Mouse (Mus musculus): ENCODE data around the gene Plcb1.

Plcb1 gene

DNA sequence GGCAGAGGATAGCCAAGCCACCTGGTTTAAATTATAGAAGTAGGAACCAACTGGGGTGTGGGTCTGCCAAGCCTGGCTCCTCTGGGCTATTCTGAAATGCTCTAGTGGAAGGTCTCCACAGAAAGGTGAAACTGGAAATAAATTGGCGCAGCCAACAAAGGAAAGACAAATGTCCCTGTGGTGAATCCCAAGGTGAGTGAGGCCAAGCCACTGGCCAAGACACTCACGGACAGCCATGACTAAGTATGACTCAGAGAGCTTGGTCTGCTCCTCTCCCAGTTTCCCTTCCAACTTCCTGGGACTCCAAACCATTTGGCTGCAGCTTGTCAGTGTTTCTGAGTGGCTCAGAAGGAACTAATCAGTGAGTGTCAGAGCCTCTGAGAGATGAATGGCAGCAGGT, 126.7 kb downstream of the Plcb1 start:
- DNase-seq (ENCODE audit: low read depth, low spot score): no peak

DNA sequence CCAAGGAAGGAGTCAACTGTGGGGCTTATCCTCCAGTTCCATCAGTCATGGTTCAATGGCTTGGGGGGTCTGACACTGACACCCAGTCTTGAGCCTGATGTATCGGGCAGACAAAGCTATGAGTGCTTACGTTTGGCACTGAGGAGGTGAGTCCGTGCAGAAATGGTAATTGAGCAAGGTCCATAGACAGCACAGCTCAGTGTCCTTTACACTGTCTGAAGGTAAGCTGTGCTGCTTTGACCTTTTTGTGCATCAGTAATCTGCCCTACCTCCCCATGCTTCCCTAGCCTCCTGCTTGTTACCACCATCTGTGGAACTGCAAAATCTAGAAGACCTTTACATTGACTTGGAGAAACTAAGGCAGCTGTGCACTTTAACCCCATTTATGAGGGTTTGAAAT, 127.7 kb downstream of the Plcb1 start:
- DNase-seq (ENCODE audit: low read depth, low spot score): no peak

DNA sequence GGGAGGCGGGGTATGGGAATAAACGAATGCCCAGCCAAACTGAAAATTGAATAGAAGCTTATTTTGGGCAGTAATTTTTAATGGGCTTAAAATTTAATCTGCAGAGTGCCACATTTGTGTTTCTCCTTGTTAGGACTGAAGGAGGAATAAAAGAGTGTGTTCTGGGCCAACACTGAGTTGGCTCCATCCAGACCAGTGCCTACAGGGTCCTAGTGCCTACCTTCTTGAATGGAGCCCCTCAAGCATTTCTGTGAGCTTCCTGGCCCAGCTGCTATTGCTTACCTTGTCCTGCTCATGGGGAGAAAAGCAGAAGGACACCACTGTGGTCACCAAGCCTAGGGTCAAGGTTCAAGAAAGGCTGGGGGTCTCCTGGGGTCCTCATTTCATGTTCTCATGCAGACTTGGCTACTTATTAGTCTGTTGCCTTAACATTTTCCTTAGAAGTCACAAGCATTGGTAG, 128.3 kb downstream of the Plcb1 start:
- DNase-seq (ENCODE audit: low read depth, low spot score): no peak

DNA sequence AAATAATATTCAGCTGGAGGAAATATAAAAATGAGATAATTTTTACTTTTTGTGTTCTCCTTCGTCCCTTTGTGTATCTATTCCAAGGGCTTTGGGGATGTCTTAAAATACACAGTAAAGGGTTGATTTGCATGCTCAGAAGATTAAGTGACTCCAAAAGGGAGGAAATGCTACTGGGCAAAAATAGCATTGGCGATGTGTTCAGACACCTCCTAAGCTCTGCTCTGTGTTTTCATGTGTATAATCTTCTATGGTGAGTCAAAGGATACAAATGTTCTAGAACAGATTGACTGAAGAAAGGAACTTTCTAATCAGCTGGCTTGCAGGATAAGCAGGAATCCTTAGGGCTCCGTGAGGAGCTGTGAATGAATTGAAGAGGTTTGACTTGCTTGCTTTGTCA, 129.2 kb downstream of the Plcb1 start:
- peak; percentile 84 for DNase-seq (ENCODE audit: low read depth, low spot score)

DNA sequence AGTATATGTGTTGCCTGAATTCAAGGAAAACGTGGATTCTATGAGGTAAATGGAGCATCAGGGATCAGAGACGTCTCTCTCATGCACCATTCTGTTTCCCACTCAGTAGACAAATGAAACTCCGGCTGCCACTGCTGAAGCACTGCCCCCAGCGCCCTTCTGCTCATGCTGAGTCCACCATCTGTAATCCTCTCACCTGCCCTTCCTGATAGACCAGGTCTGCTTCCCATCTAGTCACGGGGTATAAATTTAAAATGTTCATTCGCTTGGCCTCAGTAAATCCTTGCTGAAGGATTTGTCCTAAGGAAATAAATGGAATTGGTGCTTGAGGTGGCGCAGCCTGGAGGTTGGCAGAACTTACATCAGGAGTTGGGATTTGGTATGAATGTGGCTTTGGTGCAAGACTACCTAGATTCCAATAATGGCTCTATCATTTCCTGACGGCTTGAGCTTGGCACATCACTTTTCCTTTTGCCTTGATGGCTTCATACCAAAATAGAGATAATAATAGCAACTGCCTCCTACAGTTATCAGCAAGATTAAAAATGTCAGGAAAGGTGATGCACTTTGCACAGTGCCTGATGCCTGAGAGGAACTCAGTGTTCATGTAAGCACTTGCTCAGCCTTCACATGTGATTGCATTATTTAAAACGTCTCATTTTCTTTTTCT, 134.9 kb downstream of the Plcb1 start:
- DNase-seq (ENCODE audit: low read depth, low spot score): no peak

DNA sequence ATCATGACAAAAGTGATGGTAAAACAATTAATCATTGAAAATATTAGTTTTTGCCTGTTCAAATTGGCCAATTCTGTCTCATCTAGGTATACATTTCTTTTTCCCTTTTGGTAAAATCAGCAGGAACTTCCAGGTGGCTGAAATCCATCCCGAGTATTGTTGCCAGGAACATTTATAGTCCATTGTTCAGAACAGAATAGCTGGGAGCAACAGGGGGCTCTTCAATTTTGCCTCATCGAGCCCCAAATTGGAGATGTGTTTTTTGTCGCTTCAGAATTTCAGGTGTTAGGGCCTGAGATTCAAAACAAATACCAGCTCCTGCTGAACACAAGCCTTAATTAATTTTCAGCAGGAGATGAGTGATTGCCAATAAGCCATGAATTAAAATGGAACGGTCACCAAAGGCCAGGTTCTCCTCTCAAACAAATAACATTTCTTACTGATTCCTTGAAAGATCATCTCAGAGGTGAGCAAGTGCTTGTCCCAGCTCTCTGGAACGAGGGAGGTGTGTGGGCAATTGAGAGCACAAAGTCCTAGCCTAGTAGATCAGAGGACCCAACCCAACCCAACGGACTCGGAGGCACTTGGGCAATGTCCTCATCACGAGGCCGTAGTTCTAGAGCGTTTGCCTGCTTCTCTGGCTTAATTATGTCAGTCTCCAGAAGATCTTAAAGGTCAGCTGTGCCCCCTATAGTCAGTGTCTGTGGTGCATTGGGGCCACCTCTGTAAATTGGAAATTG, 136.9 kb downstream of the Plcb1 start:
- no peak for DNase-seq (ENCODE audit: low read depth, low spot score)

DNA sequence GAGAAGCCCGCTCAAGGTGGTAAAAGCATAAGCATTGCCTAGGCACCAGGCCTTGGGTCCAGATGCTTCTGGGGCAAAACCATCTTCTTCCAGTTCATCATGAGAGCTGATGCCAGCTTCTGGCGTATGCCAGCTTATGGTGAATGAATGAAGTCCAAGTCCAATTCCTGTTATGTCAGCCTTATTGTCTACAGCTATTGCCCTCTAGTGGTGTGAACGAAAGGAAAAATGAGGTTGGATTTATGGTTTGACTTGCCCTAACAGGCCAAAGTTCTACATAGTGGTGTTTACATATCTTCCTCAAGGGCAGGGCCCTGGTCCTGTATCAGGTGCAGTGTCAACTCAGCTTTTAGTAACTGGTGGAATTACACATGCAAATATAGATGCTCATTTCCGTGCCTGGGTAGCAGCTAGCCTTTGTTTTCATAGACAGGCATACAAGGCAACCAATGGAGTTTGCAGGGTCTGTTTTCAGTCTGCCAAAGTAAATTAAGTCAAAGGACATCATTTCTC, 138.3 kb downstream of the Plcb1 start:
- no peak for DNase-seq (ENCODE audit: low read depth, low spot score)

DNA sequence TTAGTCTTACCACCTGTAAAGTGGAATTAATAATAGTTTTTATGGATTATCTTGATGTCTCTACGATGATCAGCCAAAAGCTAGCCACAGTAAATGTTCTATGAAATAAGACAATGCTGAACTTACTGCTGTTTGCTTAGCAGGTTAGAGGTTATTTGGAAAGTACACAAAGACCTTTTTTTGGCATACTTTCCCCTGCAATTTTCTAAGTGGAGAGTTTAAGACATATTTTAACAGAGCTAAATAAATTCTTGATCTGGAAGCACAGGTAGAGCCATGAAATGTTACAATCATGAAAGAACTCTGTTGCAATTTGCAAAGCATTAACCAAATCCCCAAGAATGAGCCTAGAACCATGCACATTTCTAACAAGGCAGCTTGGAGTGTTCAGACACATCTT, 140.4 kb downstream of the Plcb1 start:
- DNase-seq (ENCODE audit: low read depth, low spot score): no peak

DNA sequence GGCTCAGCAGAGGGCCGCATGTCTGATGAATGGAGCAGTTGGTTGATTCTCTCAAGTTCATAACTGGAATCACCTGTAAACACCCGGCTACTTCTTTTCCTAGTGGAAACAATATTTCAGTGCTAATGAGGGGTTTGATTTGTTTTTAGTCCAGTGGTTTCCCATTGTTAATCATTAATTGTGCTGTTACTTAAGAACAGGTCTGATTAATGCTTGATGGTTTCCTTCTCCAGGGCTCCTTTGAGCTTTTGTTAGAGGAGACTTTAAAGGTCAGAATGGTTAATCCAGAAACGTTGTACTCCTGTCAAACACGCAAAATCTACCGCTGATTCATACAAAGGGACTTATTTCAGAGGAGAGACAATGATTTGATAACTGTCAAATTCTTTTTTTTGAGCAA, 141.2 kb downstream of the Plcb1 start:
- no peak for DNase-seq (ENCODE audit: low read depth, low spot score)

DNA sequence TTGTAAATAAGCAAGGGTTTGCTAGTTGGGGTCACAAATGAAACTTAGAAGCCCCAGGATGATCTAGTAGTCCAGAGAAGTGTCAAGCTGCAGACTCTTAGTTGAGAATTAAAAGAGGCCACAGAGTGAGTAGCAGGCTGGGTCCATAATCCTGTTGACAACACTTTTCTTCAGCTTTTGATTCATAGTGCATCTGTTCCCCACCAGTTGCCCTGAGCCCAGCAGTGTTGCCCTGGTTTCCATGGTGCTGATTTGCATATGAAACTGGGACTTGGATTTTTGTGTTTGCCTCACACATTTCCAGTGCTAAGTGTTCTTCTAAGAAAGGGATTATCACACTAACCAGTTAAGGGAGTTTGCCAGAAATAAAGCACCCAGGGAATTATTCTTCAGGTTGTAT, 143.6 kb downstream of the Plcb1 start:
- DNase-seq (ENCODE audit: low read depth, low spot score): peak; percentile 74

DNA sequence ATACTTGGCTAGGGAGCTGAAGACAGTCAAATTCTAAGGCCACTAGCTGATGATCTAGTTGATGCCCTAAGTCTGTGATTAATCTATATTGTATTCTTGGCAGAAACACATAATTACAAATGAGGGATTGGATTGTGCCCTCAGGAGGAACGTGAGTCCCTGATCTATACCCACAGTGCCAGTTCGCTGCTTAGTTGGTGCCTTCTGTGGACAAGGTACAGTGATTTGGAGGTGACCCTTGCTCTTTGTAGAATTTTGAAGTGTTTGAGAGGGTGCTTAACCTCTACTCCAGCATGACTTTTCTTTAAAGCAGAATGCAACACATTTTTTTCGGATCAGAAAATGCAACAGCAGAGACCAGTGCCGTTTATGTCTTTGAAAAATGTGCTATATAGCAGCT, 145.1 kb downstream of the Plcb1 start:
- DNase-seq (ENCODE audit: low read depth, low spot score): no peak

DNA sequence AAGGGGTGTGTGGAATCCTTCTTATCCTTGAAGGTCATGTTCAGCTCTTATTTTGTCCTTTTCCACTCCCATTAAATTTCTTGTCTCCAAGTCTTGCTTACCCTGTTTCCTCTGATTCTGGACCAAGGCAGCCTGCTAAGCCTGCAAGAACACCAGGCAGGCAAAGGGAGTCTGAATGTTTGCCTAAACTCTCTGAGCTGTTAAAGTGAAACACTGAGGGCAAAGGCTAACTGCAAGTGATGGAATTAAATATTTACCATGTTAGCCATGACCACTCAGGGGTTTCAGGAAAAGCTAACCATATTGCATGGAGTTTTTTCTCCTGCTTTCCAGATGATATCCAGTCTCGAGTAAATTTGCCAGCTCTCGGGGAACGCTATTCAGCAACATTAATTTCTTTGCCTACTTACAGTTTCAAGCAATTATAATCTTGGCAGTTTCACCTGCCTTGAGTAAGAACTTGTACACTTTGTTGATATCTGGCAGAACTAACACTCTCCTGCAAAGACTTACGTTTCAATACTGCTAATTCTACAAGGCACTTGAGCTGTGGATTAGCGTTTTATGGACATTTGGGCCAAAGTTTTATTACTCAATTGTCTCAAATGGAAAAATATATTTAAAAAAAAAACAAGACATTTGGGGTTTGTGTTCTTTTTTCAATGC, 146.0 kb downstream of the Plcb1 start:
- DNase-seq (ENCODE audit: low read depth, low spot score): no peak

DNA sequence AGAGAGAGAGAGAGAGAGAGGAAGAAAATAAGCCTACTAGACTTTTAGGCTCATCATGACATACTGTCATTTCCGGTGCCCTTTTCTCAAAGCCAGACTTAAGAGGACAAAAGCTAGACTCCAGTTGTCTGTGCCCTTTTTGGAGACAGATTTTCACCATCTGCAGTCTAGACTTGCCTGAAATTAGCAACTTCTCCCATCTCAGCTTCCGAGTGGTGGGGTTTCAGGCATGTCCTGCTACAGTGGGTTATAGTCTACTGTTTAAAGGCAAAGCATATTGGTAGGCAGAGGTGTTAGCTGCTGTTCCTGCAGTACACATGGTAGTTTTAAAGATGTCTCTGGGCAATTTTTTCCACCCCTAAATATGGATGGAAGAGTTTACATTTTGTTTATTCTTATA, 149.6 kb downstream of the Plcb1 start:
- DNase-seq (ENCODE audit: low read depth, low spot score): no peak

DNA sequence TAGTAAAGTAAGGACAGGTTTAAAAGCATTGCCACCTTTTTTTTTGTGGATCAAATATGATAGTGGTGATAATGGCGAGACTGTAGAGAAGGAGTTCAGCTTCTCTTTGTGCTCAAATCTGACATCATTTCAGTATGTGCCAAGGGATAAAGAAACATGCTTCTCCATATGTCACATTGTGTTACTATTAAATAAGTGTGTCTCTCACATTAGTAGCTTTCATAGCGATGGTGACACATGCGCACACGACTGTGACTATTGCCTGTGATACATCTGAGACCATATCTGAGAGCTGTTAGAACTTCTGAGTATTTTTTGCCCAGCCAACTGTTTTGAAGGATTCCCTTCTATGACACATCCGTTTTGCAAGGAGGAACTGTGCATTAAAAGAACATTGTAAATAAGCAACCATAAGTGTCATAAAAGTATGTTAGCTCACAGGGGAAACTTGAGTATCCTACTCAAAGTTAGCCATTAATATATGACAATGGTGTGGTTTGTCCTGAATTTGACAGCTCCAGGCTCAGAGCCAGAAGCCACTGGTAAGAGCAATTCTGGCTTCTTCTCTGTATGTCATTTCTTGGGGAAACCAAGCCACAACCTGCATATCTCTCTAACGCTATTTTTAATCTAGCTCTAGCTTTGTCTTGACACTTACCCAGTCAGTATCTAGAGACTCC, 150.2 kb downstream of the Plcb1 start:
- DNase-seq (ENCODE audit: low read depth, low spot score): no peak

DNA sequence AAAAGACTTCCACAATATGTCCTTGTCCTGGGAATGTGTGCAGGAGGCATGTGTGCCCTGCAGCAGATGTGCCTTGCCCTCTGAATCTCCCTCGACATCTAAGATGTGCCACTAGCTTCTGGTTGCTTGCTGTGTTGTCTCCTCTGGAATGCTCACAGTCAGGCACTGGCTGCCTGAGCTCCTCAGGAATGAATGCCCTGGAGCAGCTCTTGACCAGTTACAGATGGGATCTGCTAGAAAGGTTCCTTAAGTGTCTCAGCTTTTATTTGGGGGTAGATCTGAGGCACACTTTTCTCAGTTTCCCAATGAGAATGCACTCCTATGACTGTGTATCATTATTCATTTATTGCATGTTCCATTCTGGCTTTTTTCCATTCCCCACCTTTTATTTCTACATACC, 151.8 kb downstream of the Plcb1 start:
- DNase-seq (ENCODE audit: low read depth, low spot score): no peak

DNA sequence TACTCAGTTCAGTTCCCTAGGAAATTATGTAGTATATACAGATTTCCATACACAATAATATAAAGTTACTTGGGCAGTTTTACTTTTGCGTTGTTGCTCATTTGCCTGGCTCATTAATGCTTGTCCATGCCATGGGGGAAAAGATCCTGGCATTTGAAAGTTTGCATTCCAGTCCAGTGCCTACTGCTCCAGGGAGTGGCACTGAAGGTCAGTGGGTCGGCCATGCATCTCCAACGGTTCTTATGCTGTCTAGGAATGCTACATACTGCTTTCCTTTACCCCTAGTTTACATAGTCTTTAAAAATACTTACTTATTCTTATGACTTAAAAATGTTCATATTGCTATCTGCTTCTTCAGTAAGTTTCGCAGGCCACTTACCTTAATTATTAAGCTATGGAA, 156.2 kb downstream of the Plcb1 start:
- DNase-seq (ENCODE audit: low read depth, low spot score): no peak

DNA sequence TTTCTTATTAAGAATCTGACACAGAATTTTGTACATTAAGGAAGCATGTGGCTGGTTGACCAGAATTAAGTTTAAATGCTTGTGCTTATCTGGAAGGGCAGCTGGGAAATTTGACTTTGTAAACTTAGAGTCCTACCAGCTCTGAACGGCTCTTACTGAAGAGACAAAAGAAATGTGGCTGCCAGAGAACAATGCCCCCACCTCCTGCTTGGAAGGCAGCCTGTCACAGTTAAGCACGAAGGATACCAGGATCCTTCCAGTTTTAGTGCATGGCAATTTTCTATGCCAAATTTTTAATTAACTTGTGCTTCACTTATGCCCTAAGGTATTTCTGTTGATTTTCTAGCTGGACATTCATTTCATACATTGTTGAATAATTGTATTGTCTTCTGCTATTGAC, 157.1 kb downstream of the Plcb1 start:
- DNase-seq (ENCODE audit: low read depth, low spot score): no peak

DNA sequence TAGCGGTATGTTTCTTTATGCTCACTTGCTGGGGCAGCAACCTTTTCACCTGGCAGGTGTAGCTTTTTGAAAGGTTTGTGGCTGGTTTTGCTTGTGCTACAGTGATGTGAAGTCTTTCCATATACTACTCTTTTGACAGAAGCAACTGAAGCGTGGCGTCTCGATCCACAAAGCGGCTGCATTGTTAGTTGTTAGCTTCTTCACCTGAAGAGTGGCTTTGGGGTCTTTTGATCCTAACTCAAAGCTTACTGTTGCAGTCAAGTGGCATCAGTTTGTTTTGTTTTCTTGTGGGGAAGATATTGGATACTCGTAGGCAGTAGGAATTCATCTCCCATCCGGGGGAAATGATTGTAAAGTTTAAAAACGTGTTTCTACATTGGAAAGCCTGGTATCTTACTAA, 160.5 kb downstream of the Plcb1 start:
- DNase-seq (ENCODE audit: low read depth, low spot score): no peak

DNA sequence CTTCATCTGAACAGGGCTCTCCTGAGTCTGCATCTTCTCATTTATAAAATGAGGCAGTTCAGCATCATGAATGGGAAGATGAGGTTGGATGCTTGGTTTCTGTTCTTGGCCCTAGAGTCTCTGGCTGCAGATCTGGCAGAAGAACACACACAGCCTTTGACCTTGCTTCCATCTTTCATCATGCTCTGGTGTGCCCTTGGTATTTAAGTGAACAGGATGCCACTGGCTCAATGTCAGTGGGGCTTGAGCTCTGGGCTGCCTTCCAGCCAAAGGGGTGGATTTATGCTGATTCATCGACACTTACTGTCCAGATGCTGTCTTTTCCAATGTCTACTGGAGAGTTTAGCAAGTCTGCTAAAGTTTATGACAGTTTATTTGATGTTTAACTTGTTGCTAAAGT, 161.0 kb downstream of the Plcb1 start:
- no peak for DNase-seq (ENCODE audit: low read depth, low spot score)

DNA sequence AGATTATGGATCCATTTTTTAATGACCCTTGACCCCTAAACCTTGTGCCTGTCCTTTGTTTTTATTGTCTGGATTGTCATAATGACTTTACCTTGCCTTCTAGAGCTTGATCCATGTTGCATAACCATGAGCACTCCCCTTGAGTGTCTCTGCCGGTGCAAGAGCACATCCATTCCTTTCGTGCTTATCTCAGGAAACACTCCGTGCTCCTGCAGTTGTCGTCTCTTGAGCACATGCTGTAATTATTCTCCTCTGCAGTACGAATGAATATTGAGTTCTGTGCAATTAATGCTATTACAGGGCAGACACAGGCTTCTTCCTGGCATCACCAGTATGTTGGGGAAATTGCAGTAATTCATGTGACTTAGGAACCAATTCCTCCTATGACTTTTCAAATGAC, 166.2 kb downstream of the Plcb1 start:
- DNase-seq (ENCODE audit: low read depth, low spot score): peak; percentile 44

DNA sequence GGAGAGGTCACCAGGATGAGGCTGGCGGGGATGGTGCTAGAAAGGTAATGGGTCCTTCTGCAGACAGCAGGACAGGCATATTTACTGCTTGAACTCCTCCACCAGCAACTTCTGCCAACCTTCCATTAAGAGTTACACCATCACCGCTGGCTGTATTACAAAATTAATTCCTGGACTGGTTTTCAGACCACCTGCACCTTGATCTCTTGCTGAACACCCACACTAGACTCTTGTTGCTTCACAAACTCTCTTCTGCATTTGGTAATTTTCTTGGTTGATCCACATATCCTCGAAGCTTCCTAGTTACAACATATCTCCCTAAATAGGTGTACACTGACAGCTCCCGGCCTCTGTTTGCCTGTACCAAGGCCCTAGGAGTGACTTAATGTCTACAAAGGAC, 170.6 kb downstream of the Plcb1 start:
- no peak for DNase-seq (ENCODE audit: low read depth, low spot score)

DNA sequence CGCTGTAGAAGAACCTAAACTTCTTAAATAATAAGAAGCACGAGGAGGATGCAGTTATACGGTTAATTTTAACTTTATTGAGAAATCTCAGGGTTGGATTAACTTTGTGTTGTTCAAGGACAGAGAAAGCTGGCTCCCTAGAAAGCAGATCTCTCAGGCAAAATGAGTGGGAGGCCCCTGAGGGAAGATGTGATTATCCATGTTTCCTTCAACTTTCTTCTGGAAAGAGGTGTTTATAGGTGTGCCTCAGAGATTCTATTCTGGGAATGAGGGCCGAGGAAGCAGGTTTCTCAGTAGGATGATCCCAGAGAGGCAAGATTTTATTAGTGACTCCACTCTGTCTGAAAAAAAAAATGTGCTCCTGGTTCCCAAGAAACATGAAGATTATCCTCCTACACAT, 180.3 kb downstream of the Plcb1 start:
- DNase-seq (ENCODE audit: low read depth, low spot score): no peak
